Mouse (Mus musculus): ENCODE data around the gene Tmed3. TPM values are rescaled to one million over a fixed set of nuclear protein-coding genes. Genes with fewer than 3 reads are reported as not detected.

The Tmed3 gene
- total RNA-seq, 1 experiment from 2014 or later, result 67.1 TPM

Other genes starting within 250 kb of the Tmed3 start
- 0.11 and 0.26 TPM in 2 replicates for gene Minar1, start 81.9 kb downstream of the Tmed3 start, total RNA-seq (2021)
- gene Ankrd34c, start 33.4 kb upstream of the Tmed3 start, total RNA-seq (2021), result not detected in 2 replicates
- 5.3 and 5.7 TPM in 2 replicates for gene Rasgrf1, start 204.8 kb upstream of the Tmed3 start, total RNA-seq (2021)